Mouse (Mus musculus) hindbrain, embryonic 10.5 days (tissue): Measurements from ENCODE around the gene Olfr482. TPM values are rescaled to one million over a fixed set of nuclear protein-coding genes. Genes with fewer than 3 reads are reported as not detected.

ENCODE experiments used
- DNase-seq: peaks from one replicate; pipeline ENCODE4 v3.0.0-alpha.2; 2017; ENCODE audit warnings: low spot score
- H3K27ac ChIP-seq: fragments of 300-500 bp; sonication (generic); 2 replicates; pipeline ENCODE4 v1.5.1; 2016; ENCODE audit warnings: mild to moderate bottlenecking, moderate library complexity
- H3K27me3 ChIP-seq: fragments of 300-500 bp; sonication (generic); 2 replicates; pipeline ENCODE4 v1.6.1; 2016; ENCODE audit warnings: mild to moderate bottlenecking; ENCODE audit not compliant: poor library complexity, insufficient read depth, severe bottlenecking
- H3K36me3 ChIP-seq: fragments of 300-500 bp; sonication (generic); 2 replicates; pipeline ENCODE4 v1.6.1; 2016; ENCODE audit warnings: mild to moderate bottlenecking, moderate library complexity
- H3K4me1 ChIP-seq: fragments of 300-500 bp; sonication (generic); replicated peaks from 2 replicates; pipeline ENCODE4 v1.6.1; 2016; ENCODE audit warnings: mild to moderate bottlenecking
- H3K4me3 ChIP-seq: fragments of 300-500 bp; sonication (generic); 2 replicates; pipeline ENCODE4 v1.5.1; 2016; ENCODE audit warnings: mild to moderate bottlenecking, moderate library complexity
- H3K9me3 ChIP-seq: fragments of 300-500 bp; sonication (generic); 2 replicates; pipeline ENCODE4 v1.6.1; 2016; ENCODE audit warnings: mild to moderate bottlenecking, moderate library complexity
- WGBS: fragments of 180-500 bp; shearing (Covaris S2); methylation state at CpG from one replicate; pipeline ENCODE4 v1.1.7; 2016; 5-methylcytosine and 5-hydroxymethylcytosine counted together
- polyA plus RNA-seq: library from polyadenylated mRNA; unstranded; fragments of >200 nt; fragmentation: Nextera tagmentation; extraction: Ambion mirVana; gene quantifications from 2 replicates; pipeline ENCODE4 v1.2.1, GENCODE M21; 2016

Gene Olfr482
- polyA plus RNA-seq = 0.07 and 0.12 TPM in 2 replicates

DNA sequence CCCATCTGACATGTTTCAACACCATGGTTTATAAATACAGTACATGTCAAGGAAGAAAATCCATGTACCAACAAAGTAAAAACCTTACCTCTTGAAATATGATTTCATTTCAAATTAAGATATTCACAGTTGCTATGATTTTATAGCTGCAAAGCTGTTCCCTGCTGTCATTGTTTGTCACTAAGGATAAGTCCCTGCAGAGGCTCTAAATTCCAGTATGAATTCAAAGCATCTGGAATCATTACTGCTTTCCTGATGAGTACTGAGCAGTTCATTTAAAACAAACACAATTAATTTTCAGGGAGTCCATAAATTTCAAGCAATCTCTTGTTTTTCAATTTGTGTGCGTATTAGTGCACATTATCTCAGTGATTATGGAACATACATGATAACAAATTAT is at the start of gene Olfr482:
TSS of gene Olfr482 (minus strand) at position 101 of the 400 bp plus-strand sequence.
- H3K36me3 ChIP-seq = no peaks in the 10 kb centered on the region
- no peak within 1 kb of the TSS for H3K4me3 ChIP-seq
- no peak for DNase-seq
- no peaks in the 10 kb centered on the region for H3K4me1 ChIP-seq
- no peaks in the 10 kb centered on the region for H3K9me3 ChIP-seq
- H3K27me3 ChIP-seq = no peaks in the 10 kb centered on the region
- 87% methylated on average over 1 of the region's 1 CpGs for WGBS
- H3K27ac ChIP-seq = no peak within 1 kb of the TSS

DNA sequence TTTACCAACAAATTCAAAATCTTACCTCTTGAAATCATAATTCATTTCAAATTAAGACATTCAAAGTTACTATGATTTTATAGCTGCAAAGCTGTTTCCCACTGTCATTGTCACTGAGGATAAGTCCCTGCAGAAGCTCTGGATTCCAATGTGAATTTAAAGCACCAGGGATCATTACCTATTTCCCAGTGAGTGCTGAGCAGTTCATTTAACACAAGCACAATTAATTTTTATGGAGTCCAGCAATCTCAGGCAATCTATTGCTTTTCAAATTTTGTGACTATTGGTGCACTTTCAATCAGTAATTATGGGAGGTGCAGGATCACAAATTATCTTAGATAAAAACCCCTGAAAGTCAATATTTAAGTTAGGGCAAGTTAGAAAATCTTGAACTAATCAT is 30.0 kb upstream of the Olfr482 start, which contains the start of gene Olfr484:
TSS of gene Olfr484 (minus strand) at position 101 of the 400 bp plus-strand sequence.
- Histone ChIP-seq H3K9me3 (no peaks in the 10 kb centered on the region), H3K36me3 (no peaks in the 10 kb centered on the region), H3K27me3 (no peaks in the 10 kb centered on the region), H3K4me3 (no peak within 1 kb of the TSS), H3K4me1 (no peaks in the 10 kb centered on the region), H3K27ac (no peak within 1 kb of the TSS)
- DNase-seq = no peak

DNA sequence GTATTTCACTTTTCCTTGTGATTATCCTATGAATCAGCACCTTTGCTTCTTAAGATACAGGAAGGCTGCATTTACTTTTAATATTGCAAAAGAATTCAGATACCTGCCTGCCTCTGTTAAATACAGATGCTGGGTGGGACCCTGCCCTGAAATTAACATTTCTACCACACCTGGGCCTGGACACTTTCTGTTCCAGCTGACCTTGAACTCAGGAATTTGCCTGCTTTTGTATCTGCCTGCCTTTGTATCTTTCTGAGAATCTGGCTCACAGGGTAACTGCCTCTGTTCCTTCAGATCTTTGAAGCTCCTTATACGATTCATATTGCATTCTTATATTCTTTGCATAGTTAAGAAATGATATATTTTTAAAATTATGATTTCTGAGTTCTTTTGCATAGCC is 24.0 kb upstream of the Olfr482 start:
- 69% methylated on average over 1 of the region's 1 CpGs for WGBS
- H3K27me3 ChIP-seq = no peaks in the 10 kb centered on the region

DNA sequence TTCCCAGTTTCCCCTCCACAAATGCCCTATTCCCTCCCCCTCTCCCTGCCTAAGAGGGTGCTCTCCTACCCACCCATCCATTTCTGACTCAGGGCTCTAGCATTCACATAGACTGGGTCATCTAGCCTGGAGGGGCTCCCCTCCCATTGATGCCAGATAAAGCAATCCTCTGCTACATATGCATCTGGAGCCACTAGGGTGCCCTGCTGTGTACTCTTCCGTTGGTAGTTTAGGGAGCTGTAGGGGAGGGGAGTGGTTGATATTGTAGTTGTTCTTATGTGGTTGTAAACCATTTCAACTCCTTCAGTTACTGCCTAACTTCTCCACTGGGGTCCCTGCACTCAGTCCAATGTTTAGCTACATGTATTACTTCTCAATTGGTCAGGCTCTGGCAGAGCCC is 23.3 kb upstream of the Olfr482 start:
- H3K4me1 ChIP-seq = no peaks in the 10 kb centered on the region
- DNase-seq = no peak
- 16% methylated on average over 1 of the region's 1 CpGs for WGBS
- no peaks in the 10 kb centered on the region for H3K36me3 ChIP-seq
- no peaks in the 10 kb centered on the region for H3K27me3 ChIP-seq
- H3K9me3 ChIP-seq = no peaks in the 10 kb centered on the region
- H3K27ac ChIP-seq = no peak overlapping the region
- no peak overlapping the region for H3K4me3 ChIP-seq

More for the DNA sequence above, 24.0 kb upstream of the Olfr482 start:
- Histone ChIP-seq H3K9me3 (no peaks in the 10 kb centered on the region), H3K27ac (no peak overlapping the region), H3K4me1 (no peaks in the 10 kb centered on the region), H3K4me3 (no peak overlapping the region), H3K36me3 (no peaks in the 10 kb centered on the region)
- no peak for DNase-seq

DNA sequence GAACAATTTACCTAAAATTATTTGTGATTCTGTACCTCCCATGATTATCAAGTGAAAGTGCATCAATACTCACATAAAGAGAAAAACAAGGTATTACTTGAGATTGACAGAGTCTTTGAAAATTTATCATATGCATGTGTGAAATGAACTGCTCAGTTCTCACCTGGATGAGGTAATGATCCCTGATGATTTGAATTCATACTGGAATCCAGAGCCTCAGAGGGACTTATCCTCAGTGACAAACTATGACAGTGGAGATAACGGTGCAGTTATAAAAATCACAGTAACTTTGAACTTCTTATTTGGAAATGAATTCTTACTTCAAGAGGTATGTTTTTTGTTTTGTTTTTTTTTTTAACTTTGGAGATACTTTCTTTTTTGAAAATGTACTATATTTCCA is 3.2 kb upstream of the Olfr482 start, which contains the start of gene Olfr483:
TSS of gene Olfr483 (plus strand) at position 301 of the 400 bp plus-strand sequence.
- H3K36me3 ChIP-seq = no peaks in the 10 kb centered on the region
- H3K27ac ChIP-seq = no peak within 1 kb of the TSS
- no peaks in the 10 kb centered on the region for H3K9me3 ChIP-seq
- WGBS = 95% methylated on average over 1 of the region's 1 CpGs
- no peaks in the 10 kb centered on the region for H3K4me1 ChIP-seq
- DNase-seq = no peak
- no peak within 1 kb of the TSS for H3K4me3 ChIP-seq
- no peaks in the 10 kb centered on the region for H3K27me3 ChIP-seq

DNA sequence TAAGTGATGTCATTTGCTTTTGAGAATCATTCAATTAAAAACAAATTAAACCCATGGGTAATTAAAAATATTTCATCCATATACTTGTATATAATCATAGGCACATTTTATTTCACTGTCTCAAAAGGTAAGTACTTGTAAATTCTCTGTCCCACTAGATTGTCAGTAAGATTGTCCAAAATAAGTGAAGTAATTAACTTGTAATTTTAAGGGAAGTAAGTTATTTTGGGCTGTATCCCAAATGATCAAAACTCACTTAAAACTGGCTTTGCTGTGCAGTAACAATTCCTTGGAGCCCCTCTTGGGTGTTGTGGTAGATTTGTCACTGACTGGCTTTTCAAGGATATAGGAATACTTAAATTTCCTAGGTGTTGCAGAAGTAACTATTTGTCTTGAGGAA is 17.8 kb downstream of the Olfr482 start, which contains the start of gene Olfr481:
TSS of gene Olfr481 (plus strand) at position 301 of the 400 bp plus-strand sequence.
- no peaks in the 10 kb centered on the region for H3K9me3 ChIP-seq
- H3K27me3 ChIP-seq = no peaks in the 10 kb centered on the region
- H3K36me3 ChIP-seq = no peaks in the 10 kb centered on the region
- no peak for DNase-seq
- H3K4me3 ChIP-seq = no peak within 1 kb of the TSS
- H3K4me1 ChIP-seq = no peaks in the 10 kb centered on the region
- no peak within 1 kb of the TSS for H3K27ac ChIP-seq

DNA sequence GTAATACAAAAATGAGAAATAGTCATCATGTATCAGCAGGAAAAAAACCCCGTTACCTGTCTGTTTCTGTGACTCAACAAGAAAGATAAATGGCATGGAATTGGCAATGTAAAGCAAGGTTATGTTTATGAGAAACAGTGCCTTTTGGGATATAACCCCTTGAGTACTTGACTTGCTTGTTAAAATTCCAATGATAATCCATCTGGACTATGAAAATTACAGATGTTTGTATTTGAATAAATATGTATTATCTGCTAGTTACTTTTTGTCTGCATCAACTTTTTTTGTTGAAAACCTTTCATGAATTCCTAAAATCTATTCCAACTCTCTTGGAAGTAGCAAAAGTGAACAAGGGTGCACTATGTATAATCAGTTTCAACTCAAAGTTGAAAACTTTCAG is 30.1 kb downstream of the Olfr482 start, which contains the start of gene Olfr480:
TSS of gene Olfr480 (minus strand) at position 101 of the 400 bp plus-strand sequence.
- Histone ChIP-seq H3K27ac (no peak within 1 kb of the TSS), H3K27me3 (no peaks in the 10 kb centered on the region), H3K9me3 (no peaks in the 10 kb centered on the region), H3K36me3 (no peaks in the 10 kb centered on the region), H3K4me1 (no peaks in the 10 kb centered on the region), H3K4me3 (no peak within 1 kb of the TSS)
- WGBS = 91% methylated on average over 1 of the region's 1 CpGs
- DNase-seq = no peak

DNA sequence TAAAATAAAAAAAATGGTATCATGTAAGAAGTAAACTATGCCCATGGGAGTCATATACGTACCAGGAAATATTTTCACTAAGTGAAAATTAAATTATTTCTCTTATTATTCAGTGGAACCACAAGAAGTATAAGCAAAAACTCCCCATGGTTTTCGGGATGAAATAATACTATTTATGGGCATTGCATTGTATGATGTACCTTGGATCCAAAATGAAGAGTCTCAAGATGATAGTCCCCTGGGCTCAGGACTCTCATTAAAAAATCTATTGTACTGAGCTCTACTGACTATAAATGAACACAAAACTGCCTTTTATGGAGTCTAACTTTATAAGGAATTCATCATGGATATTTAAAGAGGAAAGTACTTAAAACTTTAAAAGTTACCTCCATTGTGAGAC is 47.0 kb downstream of the Olfr482 start, which contains the start of gene Olfr479:
TSS of gene Olfr479 (plus strand) at position 301 of the 400 bp plus-strand sequence.
- H3K4me1 ChIP-seq = no peaks in the 10 kb centered on the region
- H3K27me3 ChIP-seq = no peaks in the 10 kb centered on the region
- H3K36me3 ChIP-seq = no peaks in the 10 kb centered on the region
- 93% methylated on average over 2 of the region's 2 CpGs for WGBS
- H3K9me3 ChIP-seq = no peaks in the 10 kb centered on the region
- H3K27ac ChIP-seq = no peak within 1 kb of the TSS
- no peak for DNase-seq
- no peak within 1 kb of the TSS for H3K4me3 ChIP-seq

Other genes starting within 250 kb of the Olfr482 start
- gene Olfr472, start 199.7 kb downstream of the Olfr482 start, polyA plus RNA-seq = not detected in 2 replicates
- gene Olfr473, start 167.1 kb downstream of the Olfr482 start, polyA plus RNA-seq = not detected in 2 replicates
- not detected in 2 replicates for gene Olfr474, start 142.9 kb downstream of the Olfr482 start, polyA plus RNA-seq
- not detected in 2 replicates for gene Olfr476, start 132.8 kb downstream of the Olfr482 start, polyA plus RNA-seq
- gene Olfr477, start 110.9 kb downstream of the Olfr482 start, polyA plus RNA-seq = not detected in 2 replicates
- gene Olfr478, start 63.6 kb downstream of the Olfr482 start, polyA plus RNA-seq = not detected in 2 replicates
- gene Olfr479, start 46.9 kb downstream of the Olfr482 start, polyA plus RNA-seq = not detected in 2 replicates
- not detected in 2 replicates for gene Olfr480, start 30.2 kb downstream of the Olfr482 start, polyA plus RNA-seq
- not detected in 2 replicates for gene Olfr481, start 17.7 kb downstream of the Olfr482 start, polyA plus RNA-seq
- gene Olfr483, start 3.3 kb upstream of the Olfr482 start, polyA plus RNA-seq = not detected in 2 replicates
- gene Olfr484, start 29.9 kb upstream of the Olfr482 start, polyA plus RNA-seq = not detected in 2 replicates
- gene Olfr485, start 62.3 kb upstream of the Olfr482 start, polyA plus RNA-seq = not detected in 2 replicates
- gene Olfr486, start 75.2 kb upstream of the Olfr482 start, polyA plus RNA-seq = not detected in 2 replicates
- not detected in 2 replicates for gene Olfr487, start 117.0 kb upstream of the Olfr482 start, polyA plus RNA-seq
- gene Olfr488, start 160.8 kb upstream of the Olfr482 start, polyA plus RNA-seq = not detected in 2 replicates
- not detected in 2 replicates for gene Olfr490, start 191.3 kb upstream of the Olfr482 start, polyA plus RNA-seq
- gene Olfr491, start 215.9 kb upstream of the Olfr482 start, polyA plus RNA-seq = not detected in 2 replicates
- gene Olfr492, start 226.1 kb upstream of the Olfr482 start, polyA plus RNA-seq = not detected in 2 replicates
- not detected in 2 replicates for gene Olfr493, start 249.4 kb upstream of the Olfr482 start, polyA plus RNA-seq